In genomic region chr8:99421516-99421915, GRCm38 (mm10) we compare ENCODE assay signal across 10 mouse cellular contexts. TPM values are rescaled to one million over a fixed set of nuclear protein-coding genes. Genes with fewer than 3 reads are reported as not detected.
DNase-seq lines count a peak whose midpoint lies in the region; ATAC-seq and TF ChIP-seq lines count a peak whose summit lies in the region.
"Had no signal": no experiment of that assay in that cellular context is flagged by ENCODE, and none has a peak within 500 bp of the region (broad histone marks: within the 10 kb centered on the region; RNA-seq: fewer than 3 reads in every experiment).

No protein-coding gene starts in this region.

- ATAC-seq in heart, embryonic 16.5 days (replicated peaks; ENCODE audit: extremely low read depth, insufficient read depth, low FRiP score) = no peak
- no peak for ATAC-seq in hindbrain, embryonic 13.5 days (ENCODE audit: low FRiP score)
- ATAC-seq in inflammation-experienced regulatory T-cells, adult 6 months = no peak

- H3K9ac ChIP-seq in heart, embryonic 16.5 days (ENCODE audit: low read length) = no peak overlapping the region
- no peak overlapping the region; the same call in 1 of the 2 replicates for H3K9ac ChIP-seq in hindbrain, embryonic 13.5 days

- H3K4me1 ChIP-seq in heart, embryonic 16.5 days (ENCODE audit: control insufficient read depth, insufficient read depth, low read length) = no peaks in the 10 kb centered on the region
- H3K4me1 ChIP-seq in E14TG2a.4 (replicated peaks; ENCODE audit: low read depth, low read length) = 0 out of 2 replicates have a peak, but pooled peaks cover 2% of the 10 kb centered on the region
- H3K4me1 ChIP-seq in cerebellum, adult 2 months (ENCODE audit: control insufficient read depth, insufficient read depth, low read length) = no peaks in the 10 kb centered on the region; the same call in 1 of the 2 replicates
- peaks cover 19% of the 10 kb centered on the region for H3K4me1 ChIP-seq in hindbrain, embryonic 13.5 days (replicated peaks)

- intact Hi-C loops in gastrocnemius, postnatal 14 days (cut with DNase I; ENCODE audit: low total_unique reads) = no loop called here

- 0 out of 2 replicates have a peak, but pooled peaks have one; percentile 4 for TF ChIP-seq CTCF in E14TG2a.4 (conservative IDR thresholded peaks at IDR 0.05; ENCODE audit: low read length)
- TF ChIP-seq CTCF in cerebellum, adult 2 months (IDR thresholded peaks at IDR 0.05; ENCODE audit: borderline replicate concordance, insufficient read depth, low read depth, low read length) = peak; percentile 48; the same call in 1 of the 2 replicates

- H3K27ac ChIP-seq in heart, embryonic 16.5 days (ENCODE audit: low read length) = no peak overlapping the region
- no peak overlapping the region for H3K27ac ChIP-seq in cerebellum, adult 2 months (ENCODE audit: insufficient read depth, low read length)
- H3K27ac ChIP-seq in hindbrain, embryonic 13.5 days = no peak overlapping the region

- no peaks in the 10 kb centered on the region for H3K9me3 ChIP-seq in heart, embryonic 16.5 days (replicated peaks; ENCODE audit: control insufficient read depth, low read length)
- no peaks in the 10 kb centered on the region for H3K9me3 ChIP-seq in E14TG2a.4 (ENCODE audit: low read length)
- H3K9me3 ChIP-seq in hindbrain, embryonic 13.5 days = no peaks in the 10 kb centered on the region

- WGBS in heart, embryonic 16.5 days = 29% methylated on average over 7 of the region's 7 CpGs
- 8% methylated on average over 7 of the region's 7 CpGs for WGBS in cerebellum, adult 2 months
- WGBS in hindbrain, embryonic 13.5 days = 20% methylated on average over 7 of the region's 7 CpGs

- DNase-seq in heart, adult 9 months (ENCODE audit: low spot score in 2 of 2) = no peak
- peak; percentile 44 to 58 for DNase-seq in cerebellum, adult 2 months
- DNase-seq in gastrocnemius, postnatal 14 days = no peak
- no peak for DNase-seq in yolk sac, embryonic 10.5 days (ENCODE audit: low spot score)
- DNase-seq: kidney, adult 9 months had no signal

- peaks cover 14% of the 10 kb centered on the region for H3K27me3 ChIP-seq in heart, embryonic 16.5 days (ENCODE audit: control insufficient read depth, insufficient read depth, low read length)
- peaks cover 27% of the 10 kb centered on the region for H3K27me3 ChIP-seq in E14TG2a.4 (ENCODE audit: insufficient read depth, low read length)
- no peaks in the 10 kb centered on the region for H3K27me3 ChIP-seq in cerebellum, adult 2 months (ENCODE audit: control insufficient read depth, insufficient read depth, low read length)
- H3K27me3 ChIP-seq in hindbrain, embryonic 13.5 days = 0 out of 2 replicates have a peak, but pooled peaks cover 4% of the 10 kb centered on the region

- peak overlapping the region; percentile 45 for H3K4me2 ChIP-seq in heart, embryonic 16.5 days (ENCODE audit: low read depth, low read length)
- H3K4me2 ChIP-seq in hindbrain, embryonic 13.5 days = peak overlapping the region; percentile 38

- peak overlapping the region; percentile 29 for H3K4me3 ChIP-seq in heart, embryonic 16.5 days (ENCODE audit: low read length)
- no peak overlapping the region for H3K4me3 ChIP-seq in E14TG2a.4 (replicated peaks; ENCODE audit: low read length)
- H3K4me3 ChIP-seq in cerebellum, adult 2 months (replicated peaks; ENCODE audit: insufficient read depth, low read depth, low read length) = peak overlapping the region; percentile 20
- no peak overlapping the region for H3K4me3 ChIP-seq in hindbrain, embryonic 13.5 days

- no peaks in the 10 kb centered on the region for H3K36me3 ChIP-seq in heart, embryonic 16.5 days (ENCODE audit: control insufficient read depth, insufficient read depth)
- no peaks in the 10 kb centered on the region for H3K36me3 ChIP-seq in E14TG2a.4 (ENCODE audit: insufficient read depth, low read length)
- no peaks in the 10 kb centered on the region for H3K36me3 ChIP-seq in hindbrain, embryonic 13.5 days

- no peak for TF ChIP-seq POLR2A in cerebellum, adult 2 months (IDR thresholded peaks at IDR 0.05; ENCODE audit: borderline replicate concordance, insufficient read depth, low read length)

RNA-seq across cellular contexts. Expression of gene Cdh8, which starts 5.2 kb away (rescaled TPM):
- 2.7 and 3.6 TPM in 2 replicates for polyA plus RNA-seq in heart, embryonic 16.5 days (2015; fragmentation: Nextera tagmentation; extraction: Ambion mirVana)
- polyA plus RNA-seq in cerebellum, adult 2 months (2012; rRNA removed) = 22.9 and 23.7 TPM in 2 replicates
- 33.9 and 37.7 TPM in 2 replicates for polyA plus RNA-seq in hindbrain, embryonic 13.5 days (2015; fragmentation: Nextera tagmentation; extraction: Ambion mirVana)
- total RNA-seq in gastrocnemius, postnatal 14 days (2021) = under 1 TPM; 0.08 to 0.24 TPM
- polyA plus RNA-seq in inflammation-experienced regulatory T-cells, adult 6 months (2017; shearing (Covaris generic)) = not detected
- polyA plus RNA-seq: small intestine, adult 2 months had no signal

Comparison
In these comparisons a context has a peak if more than half of its experiments do, and no peak if none do; other contexts are left out.
1. H3K4me3 ChIP-seq: peak in heart, embryonic 16.5 days (single experiment) and cerebellum, adult 2 months (single experiment); none in E14TG2a.4 (single experiment) and hindbrain, embryonic 13.5 days (single experiment).
2. DNase-seq: peak in cerebellum, adult 2 months (2 of 2); none in heart, adult 9 months (0 of 2), gastrocnemius, postnatal 14 days (single experiment) and yolk sac, embryonic 10.5 days (single experiment).